In genomic region chr6:113969751-113970150, GRCm38 (mm10) we compare ENCODE assay signal across 24 mouse cellular contexts.
DNase-seq lines count a peak whose midpoint lies in the region; ATAC-seq and TF ChIP-seq lines count a peak whose summit lies in the region.
"Had no signal": no experiment of that assay in that cellular context is flagged by ENCODE, and none has a peak within 500 bp of the region (broad histone marks: within the 10 kb centered on the region; RNA-seq: fewer than 3 reads in every experiment).

No protein-coding gene starts in this region.

- H3K4me2 ChIP-seq in midbrain, postnatal 0 days (ENCODE audit: low read depth, low read length, poor library complexity, severe bottlenecking) = no peak overlapping the region
- H3K4me2 ChIP-seq in midbrain, embryonic 15.5 days = no peak overlapping the region
- H3K4me2 ChIP-seq: embryonic facial prominence, embryonic 12.5 days; embryonic facial prominence, embryonic 15.5 days; heart, embryonic 13.5 days had no signal

- DNase-seq in frontal cortex, postnatal 25 days (ENCODE audit: low spot score in 2 of 2) = no peak
- DNase-seq in left cerebral cortex, adult 2 months (ENCODE audit: extremely low spot score in 1 of 2, low spot score in 2 of 2) = no peak
- no peak for DNase-seq in left cerebral cortex, adult 11 months (ENCODE audit: low spot score)
- DNase-seq in midbrain, postnatal 0 days (ENCODE audit: low spot score) = no peak
- DNase-seq: adrenal gland, adult 8-10 months; adrenal gland, postnatal 25 days; cerebellum, adult 18-20 months; cerebellum, adult 9-10 months; cerebellum, postnatal 14 days; forebrain, postnatal 0 days; gastrocnemius, postnatal 10 days; gastrocnemius, postnatal 36 days; heart, adult 2 months; heart, postnatal 14 days; heart, postnatal 4 days had no signal

- no peaks in the 10 kb centered on the region; the same call in 1 of the 2 replicates for H3K4me1 ChIP-seq in midbrain, postnatal 0 days (ENCODE audit: insufficient read depth, low read length)
- peaks cover 11% of the 10 kb centered on the region for H3K4me1 ChIP-seq in midbrain, embryonic 15.5 days
- H3K4me1 ChIP-seq: embryonic facial prominence, embryonic 15.5 days; heart, embryonic 13.5 days had no signal

- intact Hi-C loops in left cerebral cortex, adult 2 months (cut with DNase I) = no loop called here

- peak; percentile 54 for ATAC-seq in frontal cortex, adult (ENCODE audit: low TSS enrichment)
- no peak for ATAC-seq in midbrain, postnatal 0 days (ENCODE audit: low FRiP score)
- ATAC-seq in midbrain, embryonic 15.5 days (replicated peaks) = no peak
- ATAC-seq: activated CD4-positive, CD25-positive, alpha-beta regulatory T cell, adult 4 months; forebrain, embryonic 14.5 days; forebrain, postnatal 0 days; hindbrain, embryonic 16.5 days had no signal

- 25% methylated on average over 3 of the region's 3 CpGs for WGBS in midbrain, postnatal 0 days
- WGBS in midbrain, embryonic 15.5 days = 34% methylated on average over 3 of the region's 3 CpGs

- no peaks in the 10 kb centered on the region for H3K36me3 ChIP-seq in midbrain, postnatal 0 days (ENCODE audit: insufficient read depth, low read length)
- H3K36me3 ChIP-seq in midbrain, embryonic 15.5 days (replicated peaks) = no peaks in the 10 kb centered on the region
- H3K36me3 ChIP-seq: embryonic facial prominence, embryonic 12.5 days; embryonic facial prominence, embryonic 15.5 days; heart, embryonic 10.5 days; heart, embryonic 13.5 days had no signal

- peak overlapping the region; percentile 87 for H3K27ac ChIP-seq in left cerebral cortex, adult 2 months
- H3K27ac ChIP-seq in midbrain, postnatal 0 days (ENCODE audit: low read depth, low read length) = no peak overlapping the region
- no peak overlapping the region for H3K27ac ChIP-seq in midbrain, embryonic 15.5 days
- H3K27ac ChIP-seq: embryonic facial prominence, embryonic 12.5 days; embryonic facial prominence, embryonic 15.5 days; heart, adult 2 months; heart, embryonic 10.5 days; heart, embryonic 13.5 days had no signal

- no peaks in the 10 kb centered on the region for H3K9me3 ChIP-seq in midbrain, postnatal 0 days (ENCODE audit: low read length)
- no peaks in the 10 kb centered on the region for H3K9me3 ChIP-seq in midbrain, embryonic 15.5 days
- H3K9me3 ChIP-seq: embryonic facial prominence, embryonic 12.5 days; embryonic facial prominence, embryonic 15.5 days; heart, embryonic 10.5 days; heart, embryonic 13.5 days had no signal

- H3K27me3 ChIP-seq in midbrain, postnatal 0 days (ENCODE audit: insufficient read depth, low read length) = no peaks in the 10 kb centered on the region
- no peaks in the 10 kb centered on the region for H3K27me3 ChIP-seq in midbrain, embryonic 15.5 days (replicated peaks)
- H3K27me3 ChIP-seq: embryonic facial prominence, embryonic 12.5 days; embryonic facial prominence, embryonic 15.5 days had no signal

- TF ChIP-seq CTCF in left cerebral cortex, adult 2 months (IDR thresholded peaks at IDR 0.05) = no peak
- TF ChIP-seq CTCF in midbrain, postnatal 0 days (IDR thresholded peaks at IDR 0.05) = no peak

- 0 out of 2 replicates have a peak overlapping the region, but pooled peaks have one; percentile 8 for H3K9ac ChIP-seq in midbrain, postnatal 0 days (replicated peaks; ENCODE audit: low read length, poor library complexity, severe bottlenecking)
- no peak overlapping the region for H3K9ac ChIP-seq in midbrain, embryonic 15.5 days
- H3K9ac ChIP-seq: embryonic facial prominence, embryonic 12.5 days; embryonic facial prominence, embryonic 15.5 days; forebrain, postnatal 0 days; heart, embryonic 13.5 days had no signal

- H3K4me3 ChIP-seq in left cerebral cortex, adult 2 months = no peak overlapping the region
- no peak overlapping the region for H3K4me3 ChIP-seq in midbrain, postnatal 0 days (ENCODE audit: low read depth, low read length)
- no peak overlapping the region for H3K4me3 ChIP-seq in midbrain, embryonic 15.5 days
- H3K4me3 ChIP-seq: embryonic facial prominence, embryonic 12.5 days; embryonic facial prominence, embryonic 15.5 days; heart, adult 2 months; heart, embryonic 10.5 days; heart, embryonic 13.5 days had no signal
